Mouse (Mus musculus): ENCODE data around the gene Wdpcp. TPM values are rescaled to one million over a fixed set of nuclear protein-coding genes. Genes with fewer than 3 reads are reported as not detected.
A peak's percentile ranks its signal among the peaks of the same experiment; 100 is the strongest.
"Not testable (repeated sequence)": the region's sequence is repeated elsewhere in the genome, so short reads cannot be mapped to it uniquely, and the experiment has no call there.

Gene Wdpcp
- total RNA-seq (2021): 10 to 100 TPM; 10.5 to 11.5 TPM
- long read RNA-seq, transcript Wdpcp-201 (18 exons, 2,792 nt): major isoform, 7 of 11 reads
- long read RNA-seq, partial matches to known transcripts: 1 of 11 reads
- long read RNA-seq, other reads (novel, unspliced or antisense): 3 of 11 reads

DNA sequence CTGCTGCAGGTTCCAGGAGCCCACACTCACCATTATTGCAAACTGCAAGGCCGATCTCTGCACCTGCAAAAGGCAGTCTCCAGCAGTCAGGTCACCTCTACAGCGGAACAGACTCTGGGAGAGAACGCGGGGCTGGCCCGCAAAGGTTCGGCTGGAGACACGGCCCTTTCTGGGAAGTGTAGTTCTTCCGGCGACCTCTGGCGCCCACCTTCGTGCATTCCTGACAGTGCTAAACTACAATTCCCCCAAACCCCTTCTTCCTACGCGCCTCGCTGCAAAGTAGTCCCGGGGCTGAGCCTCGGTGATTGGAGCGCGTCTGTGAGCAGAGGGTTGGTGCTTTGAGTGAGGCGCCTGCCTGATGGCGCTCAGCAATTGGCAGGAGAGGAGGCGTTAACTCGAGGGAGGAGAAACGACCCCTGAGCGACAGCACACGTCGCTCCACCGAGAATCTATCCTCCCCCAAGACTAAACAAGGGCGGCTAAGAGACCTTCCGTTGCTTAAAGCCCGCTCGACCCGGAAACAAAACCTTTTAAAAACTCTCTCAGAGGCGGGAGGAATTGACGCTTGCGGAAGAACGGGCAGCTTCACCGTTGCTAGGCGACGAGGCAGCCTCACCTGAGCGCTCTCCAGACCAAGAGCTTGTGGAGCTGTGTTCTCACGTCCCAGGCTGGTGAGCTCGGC lies at the start of gene Wdpcp, which contains the start of gene Mdh1:
Gene Wdpcp, plus strand, starts transcription at position 536 of the 682 bp plus-strand sequence.
Gene Mdh1, minus strand, starts transcription at position 668 of the 682 bp plus-strand sequence.
- DNase-seq (ENCODE audit: low spot score in 2 of 2): peak; percentile 93 to 96

DNA sequence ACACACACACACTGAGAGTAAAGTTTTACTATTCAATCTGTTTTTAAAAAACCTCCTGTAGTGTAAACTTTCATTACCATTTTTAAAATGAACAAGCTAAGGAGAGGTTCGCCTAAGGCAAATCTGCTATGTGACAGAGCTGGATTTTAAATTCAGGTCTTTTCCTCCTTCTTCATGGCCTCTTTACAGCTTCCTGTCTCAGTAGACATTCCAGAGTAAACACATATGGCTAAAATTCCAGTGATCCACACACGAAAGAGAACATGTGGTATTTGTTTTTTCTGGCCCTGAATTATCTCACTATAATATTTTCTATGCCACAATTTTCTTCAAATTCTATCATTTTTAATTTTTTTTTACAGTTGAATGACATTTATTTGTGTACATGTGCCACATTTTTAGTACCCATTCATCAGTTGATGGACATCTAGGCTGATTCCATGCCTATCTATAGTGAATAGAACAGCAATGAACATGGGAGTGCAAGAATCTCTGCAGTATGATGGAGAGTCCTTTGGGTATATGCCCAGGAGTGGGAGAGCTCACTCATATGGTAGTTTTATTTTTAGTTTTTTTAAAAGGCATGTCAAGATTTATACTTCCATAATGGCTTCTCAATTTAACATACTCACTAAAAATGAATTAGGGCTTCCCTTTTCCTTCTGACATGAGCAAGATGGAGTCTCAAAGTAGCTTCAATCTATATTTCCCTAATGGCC lies 43.2 kb upstream of the Wdpcp start:
- DNase-seq (ENCODE audit: low spot score in 2 of 2): no peak

DNA sequence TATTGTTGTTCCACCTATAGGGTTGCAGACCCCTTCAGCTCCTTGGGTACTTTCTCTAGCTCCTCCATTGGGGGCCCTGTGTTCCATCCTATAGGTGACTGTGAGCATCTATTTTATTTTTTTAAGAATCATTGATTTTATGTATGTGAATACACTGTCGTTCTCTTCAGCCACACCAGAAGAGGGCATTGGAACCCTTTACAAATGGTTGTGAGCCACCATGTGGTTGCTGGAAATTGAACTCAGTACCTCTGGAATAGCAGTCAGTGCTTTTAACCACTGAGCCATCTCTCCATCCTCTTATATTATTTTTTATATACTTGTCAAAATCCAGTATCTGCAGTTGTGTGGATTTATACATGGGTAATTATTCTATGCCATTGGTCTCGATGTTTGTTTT lies 41.2 kb upstream of the Wdpcp start:
- not testable (repeated sequence) for DNase-seq (ENCODE audit: low spot score in 2 of 2)

DNA sequence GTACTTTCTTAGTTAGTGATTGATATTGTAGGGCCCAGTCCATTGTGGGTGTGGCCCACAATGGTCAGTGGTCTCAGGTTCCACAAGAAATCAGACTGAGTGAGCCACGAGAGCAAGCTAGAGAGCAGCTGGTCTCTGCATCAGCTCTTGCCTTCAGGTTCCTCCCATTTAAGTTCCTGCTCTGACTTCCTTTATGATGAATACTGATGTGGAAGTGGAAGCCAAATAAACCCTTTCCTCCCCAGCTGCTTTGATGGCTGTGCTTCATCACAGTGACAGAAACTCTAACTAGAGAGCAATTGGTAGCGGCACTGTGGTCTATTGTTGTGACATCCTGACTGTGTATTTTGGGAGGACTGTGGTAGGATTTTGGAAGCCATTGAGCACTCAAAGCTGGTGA lies 32.0 kb upstream of the Wdpcp start:
- no peak for DNase-seq (ENCODE audit: low spot score in 2 of 2)

DNA sequence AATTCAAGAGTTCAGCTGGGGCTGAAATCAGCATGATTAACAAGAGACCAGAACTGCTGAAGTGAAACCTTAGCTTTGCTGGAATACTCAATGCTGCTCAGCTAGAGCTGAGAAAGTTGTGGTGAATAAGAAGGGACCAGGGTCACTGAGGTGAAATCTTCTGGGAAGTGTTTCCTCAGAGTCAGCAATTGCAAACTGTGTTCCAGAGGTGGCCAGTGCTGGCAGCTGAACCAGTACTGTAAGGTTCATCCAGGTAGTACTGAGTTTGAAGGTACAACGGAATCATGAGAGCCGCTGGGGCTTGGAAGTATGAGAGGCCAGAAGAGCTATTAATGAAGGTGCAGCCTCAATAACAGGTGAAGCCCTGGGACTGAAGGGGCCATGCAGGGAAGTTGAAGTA lies 31.4 kb upstream of the Wdpcp start:
- no peak for DNase-seq (ENCODE audit: low spot score in 2 of 2)

DNA sequence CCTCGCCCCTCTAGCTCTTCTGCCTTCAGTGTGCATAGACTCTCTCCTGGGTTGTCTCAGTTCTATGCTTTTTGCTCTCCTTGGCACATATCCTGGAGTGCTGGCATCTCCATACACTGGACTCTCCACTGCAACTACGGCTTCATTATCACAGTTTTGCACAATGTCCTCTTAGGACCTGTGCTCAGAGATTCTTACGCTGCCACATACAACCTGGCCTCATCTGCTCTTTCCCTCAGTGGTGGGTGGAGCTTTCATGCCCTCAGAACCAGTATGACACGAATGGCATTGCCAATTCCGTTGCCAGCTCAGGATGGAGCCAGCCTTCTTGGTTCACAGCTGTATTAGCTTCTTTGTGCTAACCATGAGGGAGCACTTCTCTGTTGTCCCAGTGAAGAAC lies 29.3 kb upstream of the Wdpcp start:
- DNase-seq (ENCODE audit: low spot score in 2 of 2): no peak

DNA sequence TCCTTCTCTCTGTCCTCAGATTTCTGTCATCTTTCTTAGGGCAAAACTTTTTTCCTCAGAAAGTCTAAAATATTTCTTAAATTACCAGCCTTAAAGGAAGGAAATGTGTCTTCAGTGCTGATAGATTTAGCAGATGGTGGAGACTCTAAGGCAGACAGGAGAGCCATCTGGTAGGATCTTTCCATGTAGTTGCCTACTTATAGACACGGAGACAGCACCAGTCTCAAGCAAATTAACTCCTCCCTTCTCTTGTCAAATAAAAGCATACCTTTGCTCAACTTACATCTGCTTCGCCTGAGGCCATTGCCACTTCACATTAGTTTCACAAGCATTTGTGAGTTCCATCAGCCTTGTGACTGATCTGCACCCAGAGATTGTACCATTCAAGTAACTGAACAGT lies 27.0 kb upstream of the Wdpcp start:
- no peak for DNase-seq (ENCODE audit: low spot score in 2 of 2)

DNA sequence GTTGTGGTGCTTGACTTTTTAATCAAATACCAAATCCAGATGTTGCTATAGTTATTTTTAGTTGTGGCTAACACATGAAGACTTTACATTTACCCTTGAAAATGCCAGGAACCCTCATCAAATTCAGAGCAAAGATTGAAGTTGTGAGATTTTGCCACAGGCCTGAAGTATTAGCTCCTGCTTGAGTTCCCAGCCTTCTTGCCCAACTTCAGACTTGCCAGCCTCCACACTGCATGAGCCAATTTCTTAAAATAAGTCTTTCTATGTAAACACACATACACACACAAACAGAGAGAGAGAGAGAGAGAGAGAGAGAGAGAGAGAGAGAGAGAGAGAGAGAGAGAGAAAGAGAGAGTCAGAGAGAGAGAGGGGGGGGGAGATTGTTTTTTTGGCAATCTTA lies 26.1 kb upstream of the Wdpcp start:
- DNase-seq (ENCODE audit: low spot score in 2 of 2): no peak

DNA sequence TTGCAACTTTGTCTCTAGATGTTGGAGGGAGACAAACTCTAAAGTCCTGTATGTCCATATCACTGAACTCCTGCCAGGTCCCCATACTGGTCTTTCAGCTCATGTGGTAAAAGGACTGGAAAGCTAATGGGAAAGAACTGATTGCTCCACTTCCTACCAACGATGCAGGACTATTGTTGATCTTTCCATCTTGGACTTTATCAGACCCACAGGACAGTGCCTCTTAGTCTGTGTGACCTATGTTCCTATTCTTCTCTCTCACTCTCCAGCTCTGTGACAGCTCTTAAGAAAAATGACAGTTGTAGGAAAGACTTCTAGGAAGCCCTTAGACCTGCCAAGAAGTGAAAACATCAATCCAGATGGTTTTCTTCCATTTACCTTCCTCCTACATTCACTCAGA lies 25.4 kb upstream of the Wdpcp start:
- no peak for DNase-seq (ENCODE audit: low spot score in 2 of 2)

DNA sequence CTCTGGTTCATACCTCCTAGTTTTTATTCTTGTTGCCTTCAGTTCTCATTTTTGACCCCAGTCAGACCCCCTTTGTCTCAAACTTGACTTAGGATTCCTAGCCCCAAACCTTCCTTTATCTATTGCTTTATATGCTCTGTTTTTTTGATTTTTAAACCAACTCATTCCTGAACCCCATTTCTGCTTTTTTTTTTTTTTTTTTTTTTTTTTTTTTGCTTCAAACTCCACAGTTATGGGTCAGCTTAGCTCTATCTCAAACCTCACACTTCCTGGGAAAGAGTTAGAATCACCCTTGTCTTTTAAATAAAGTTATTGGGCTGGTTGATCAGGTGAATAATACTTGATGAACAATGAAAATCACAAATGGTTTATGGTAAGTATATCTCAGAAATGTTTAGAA lies 24.5 kb upstream of the Wdpcp start:
- DNase-seq (ENCODE audit: low spot score in 2 of 2): no peak

DNA sequence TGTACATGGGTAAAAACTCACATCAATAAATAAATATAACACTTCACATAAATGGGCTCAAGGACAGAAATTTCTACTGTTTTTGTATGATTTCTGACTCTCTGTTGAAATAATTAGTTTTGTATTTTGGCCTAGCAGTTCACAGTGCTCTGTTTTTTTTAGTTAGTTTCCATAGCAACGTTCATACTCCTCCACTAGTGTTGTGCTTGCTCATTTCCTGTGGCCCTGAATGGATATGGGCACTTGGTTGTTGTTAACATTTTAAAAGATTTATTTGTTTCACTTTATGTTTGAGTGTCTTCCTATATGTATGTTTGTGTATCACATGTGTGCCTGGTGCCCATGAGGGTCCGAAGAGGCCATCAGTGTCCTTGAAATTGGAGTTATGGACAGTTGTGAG lies 23.0 kb upstream of the Wdpcp start:
- DNase-seq (ENCODE audit: low spot score in 2 of 2): no peak

DNA sequence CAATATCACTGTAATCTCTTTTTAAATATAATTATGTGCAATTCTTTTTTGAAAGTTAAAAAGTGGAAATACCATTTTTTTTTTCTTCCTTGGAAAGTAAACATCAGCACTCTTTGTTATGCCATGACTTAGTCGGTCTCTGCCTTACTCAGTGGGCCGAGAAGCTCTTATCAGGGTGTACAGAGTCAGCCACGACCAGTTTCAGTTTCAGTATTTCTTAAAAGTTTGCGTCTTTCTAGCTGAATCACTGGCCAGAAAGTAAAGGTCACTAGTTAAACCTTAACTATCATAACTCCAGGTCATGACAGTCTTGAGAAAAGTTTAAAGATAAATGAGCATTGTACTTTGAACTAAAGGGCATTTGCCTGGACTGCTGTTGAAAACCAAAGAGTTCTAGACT lies 22.3 kb upstream of the Wdpcp start:
- no peak for DNase-seq (ENCODE audit: low spot score in 2 of 2)

DNA sequence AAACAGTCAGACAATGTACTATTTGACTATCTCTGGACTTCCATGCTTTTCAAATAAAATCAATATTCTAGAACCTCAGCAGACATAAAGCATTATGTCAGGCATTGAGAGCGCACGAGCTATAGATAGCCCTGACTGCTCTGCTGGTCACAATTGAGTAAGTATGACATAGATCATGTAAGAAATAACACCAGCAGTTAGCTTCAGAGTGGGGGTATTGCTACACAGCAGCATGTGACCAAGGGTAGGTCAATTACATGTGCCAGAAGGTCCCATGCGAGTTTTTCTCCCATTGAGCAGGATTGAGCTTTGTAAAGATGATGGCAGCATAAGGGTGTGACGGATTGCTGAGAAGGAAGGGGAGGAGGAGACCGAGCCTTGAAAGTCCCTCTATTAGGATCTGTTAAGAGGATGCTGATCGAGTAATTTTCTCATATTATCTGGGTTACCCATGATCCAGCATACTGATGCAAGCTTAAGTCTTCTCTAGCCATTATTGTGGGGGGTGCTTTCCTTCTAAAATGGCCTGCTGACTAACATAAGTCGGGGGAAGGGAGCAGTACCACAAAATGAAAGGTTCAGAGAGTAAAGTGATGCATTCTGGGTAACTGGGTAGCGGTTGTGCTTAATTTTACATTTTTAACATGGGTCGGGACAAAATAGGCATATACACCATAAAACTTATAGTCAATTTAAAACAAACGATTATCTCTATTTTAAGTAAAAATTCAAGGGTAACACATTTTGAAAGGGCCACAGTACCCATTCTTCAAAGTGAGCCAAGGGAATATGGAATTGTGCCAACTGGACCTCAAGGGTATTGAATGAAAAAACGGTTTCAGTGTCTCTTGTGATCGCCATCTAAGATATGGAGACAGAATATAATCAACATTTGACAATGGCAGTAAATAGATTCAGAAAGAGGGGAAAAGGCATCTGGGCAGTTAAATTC lies 21.5 kb upstream of the Wdpcp start:
- no peak for DNase-seq (ENCODE audit: low spot score in 2 of 2)

DNA sequence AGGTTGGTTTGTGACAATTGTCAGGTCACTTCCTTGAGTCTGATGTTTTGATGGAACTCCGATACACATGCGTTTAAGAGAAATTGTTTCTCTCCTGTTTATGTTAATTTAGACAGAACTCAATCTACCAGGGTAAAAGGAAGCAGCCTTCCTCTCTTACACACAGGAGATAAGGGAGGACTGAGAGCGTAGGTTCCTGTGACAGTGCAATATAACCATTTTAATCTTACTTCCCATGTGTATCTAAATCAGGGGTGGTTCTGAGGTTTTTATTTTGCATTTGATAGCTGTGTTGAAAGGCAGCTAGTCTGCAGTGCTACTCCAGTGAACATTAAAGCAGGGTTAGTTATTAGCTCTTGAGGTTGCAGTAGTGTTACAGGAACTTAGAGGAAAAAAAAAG lies 20.0 kb upstream of the Wdpcp start:
- DNase-seq (ENCODE audit: low spot score in 2 of 2): no peak

DNA sequence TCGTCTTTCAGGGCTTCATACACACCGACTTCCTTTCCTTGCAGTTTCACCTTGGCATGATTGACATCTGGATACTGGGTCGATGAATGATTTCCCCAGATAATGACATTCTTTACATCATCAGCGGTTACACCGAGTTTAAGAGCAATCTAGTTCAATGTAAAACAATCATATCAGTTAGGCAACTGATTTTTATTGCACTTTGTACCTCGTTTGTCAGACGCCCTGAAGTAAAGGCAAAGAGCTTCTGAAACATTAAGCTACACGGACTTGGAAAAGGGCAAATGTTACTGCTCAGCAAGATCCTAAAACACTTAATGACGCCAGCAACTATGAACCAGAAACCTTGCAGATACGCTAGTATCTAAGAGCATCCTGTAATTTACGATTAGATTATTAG lies 12.3 kb upstream of the Wdpcp start:
- no peak for DNase-seq (ENCODE audit: low spot score in 2 of 2)

DNA sequence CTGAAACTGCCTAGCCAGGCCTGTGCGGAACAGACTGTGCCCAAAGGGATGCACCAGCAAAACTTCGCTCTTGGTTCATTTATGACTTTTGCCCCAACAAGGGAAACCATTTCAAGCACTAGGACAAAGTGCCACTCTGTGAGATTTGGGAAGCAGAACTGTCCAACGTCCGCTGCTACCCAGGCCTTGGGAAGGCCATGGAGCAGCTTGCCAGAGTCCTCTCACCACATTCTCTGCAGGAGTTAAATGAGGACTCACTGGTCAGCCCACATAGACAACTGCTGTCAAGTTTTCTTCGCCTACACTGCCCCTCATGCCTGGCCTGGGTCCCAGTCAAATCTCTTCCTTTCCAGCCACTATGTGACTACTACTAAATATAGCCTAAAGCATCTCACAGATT lies 10.7 kb upstream of the Wdpcp start:
- DNase-seq (ENCODE audit: low spot score in 2 of 2): no peak

DNA sequence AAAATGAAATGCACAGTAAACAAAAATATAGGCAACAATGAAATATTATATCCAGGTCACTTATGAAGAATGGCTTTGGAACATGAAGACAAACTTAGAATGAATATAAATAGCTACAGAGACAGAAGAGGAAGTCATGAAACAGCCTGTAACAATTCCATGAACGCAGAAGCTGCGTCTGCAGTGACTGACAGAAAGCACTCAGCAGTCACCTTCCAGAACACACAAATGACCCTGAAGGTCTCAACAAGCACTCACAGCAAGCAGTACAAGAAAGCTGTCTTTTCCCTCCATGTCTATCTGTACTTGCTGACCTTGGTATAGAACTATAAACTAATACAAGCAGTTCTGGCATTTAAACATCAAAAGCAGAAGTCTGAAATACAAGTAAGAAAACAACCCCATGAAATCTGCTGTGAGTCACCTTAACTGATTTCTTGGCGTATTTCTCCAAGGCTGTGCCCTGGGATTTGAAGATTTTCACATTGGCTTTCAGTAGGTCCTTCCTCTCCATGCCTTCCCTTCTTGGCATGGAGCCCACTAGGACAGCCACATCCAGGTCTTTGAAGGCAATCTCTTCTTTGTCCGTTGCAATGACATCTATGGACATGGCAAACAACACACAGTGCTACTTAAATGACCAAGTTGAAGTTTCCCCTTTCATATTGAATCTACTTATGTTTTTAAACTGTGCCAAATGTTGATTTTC lies 8.3 kb upstream of the Wdpcp start:
- no peak for DNase-seq (ENCODE audit: low spot score in 2 of 2)

DNA sequence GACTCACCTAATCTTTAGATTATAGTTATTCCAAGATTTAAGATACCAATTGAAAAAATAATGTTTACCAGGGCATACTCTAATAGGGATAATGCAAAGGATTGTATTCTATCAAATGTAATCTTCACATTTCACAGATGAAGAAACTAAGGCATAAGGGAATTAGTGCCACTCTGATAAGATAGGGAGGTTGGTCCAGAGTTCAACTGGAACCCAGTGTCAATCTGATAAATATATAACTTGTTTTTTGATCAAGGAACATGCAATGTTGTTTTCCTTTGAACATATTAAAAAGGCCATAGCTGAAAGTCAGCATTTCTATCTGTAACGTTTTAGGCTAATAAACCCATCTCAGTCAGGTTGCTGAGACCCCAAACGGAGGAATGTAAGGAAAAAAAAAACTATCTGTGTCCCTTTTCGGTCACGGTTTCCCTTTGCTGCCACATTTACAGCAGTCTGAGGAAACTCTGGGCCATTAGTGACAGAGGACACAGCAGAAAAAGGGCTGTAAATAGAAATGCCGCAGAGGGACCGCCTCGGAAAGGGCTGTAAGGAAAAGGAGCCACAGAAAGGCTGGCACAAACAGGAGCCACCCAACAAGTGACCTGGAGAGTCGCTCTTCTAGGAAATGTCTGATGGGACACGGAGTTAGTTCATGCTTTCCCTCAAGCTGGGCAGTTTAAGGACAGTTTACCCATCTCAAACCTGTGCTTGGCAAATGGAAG lies 7.2 kb upstream of the Wdpcp start:
- no peak for DNase-seq (ENCODE audit: low spot score in 2 of 2)

DNA sequence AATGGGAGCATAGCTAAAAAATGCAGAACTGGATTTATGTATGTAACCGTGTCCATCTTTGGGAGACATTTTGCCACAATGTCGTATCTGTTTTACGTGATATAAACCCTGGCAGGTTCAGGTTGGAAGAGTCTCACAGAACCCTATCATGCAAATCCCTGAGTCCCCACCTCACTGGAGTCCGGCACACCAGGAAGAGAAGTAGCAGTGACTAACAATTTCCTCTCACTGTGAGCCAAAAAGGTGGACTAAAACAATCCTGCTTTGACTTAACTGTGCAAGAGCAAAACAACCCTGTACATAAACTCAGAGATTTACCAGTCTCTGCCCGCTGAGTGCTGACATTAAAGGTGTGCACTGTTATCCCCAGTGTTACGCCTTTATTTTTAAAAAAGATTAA lies 5.1 kb upstream of the Wdpcp start:
- DNase-seq (ENCODE audit: low spot score in 2 of 2): no peak

DNA sequence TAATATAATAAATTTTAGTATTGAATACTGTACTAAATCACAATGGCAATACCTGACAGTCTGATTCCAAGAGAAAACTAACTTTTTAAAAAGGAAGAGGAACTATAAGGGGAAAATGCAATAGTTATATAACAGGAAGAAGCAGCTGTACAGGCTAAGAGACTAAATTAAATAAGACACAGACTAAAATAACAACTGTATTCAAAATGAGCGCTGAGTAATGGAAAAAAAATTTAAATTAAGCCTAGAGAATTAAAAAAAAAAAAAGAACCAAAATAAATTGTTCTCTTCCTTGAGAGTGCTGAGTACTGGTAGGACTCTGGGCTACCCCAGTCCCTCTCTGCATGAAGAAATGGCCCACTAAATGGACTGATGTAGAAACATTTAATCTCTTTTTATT lies 4.3 kb upstream of the Wdpcp start:
- DNase-seq (ENCODE audit: low spot score in 2 of 2): no peak

All from layer of hippocampus, postnatal 10 days (tissue).